Mouse (Mus musculus) liver, embryonic 16.5 days (tissue): ENCODE results near the gene Klk1b5. TPM values are rescaled to one million over a fixed set of nuclear protein-coding genes. Genes with fewer than 3 reads are reported as not detected.
"Not testable (repeated sequence)": the region's sequence is repeated elsewhere in the genome, so short reads cannot be mapped to it uniquely, and the experiment has no call there.

Source experiments
- ATAC-seq: fragments of 200-750 bp; cut with Nextera tagmentation; 2 replicates; pipeline ENCODE4 v1.8.0; 2017; ENCODE audit warnings: low read depth, mild to moderate bottlenecking, moderate number of reproducible peaks, moderate library complexity
- H3K27ac ChIP-seq: fragments of 300-500 bp; sonication (generic); 2 replicates; pipeline ENCODE4 v1.5.1; 2014; ENCODE audit warnings: mild to moderate bottlenecking, low read length
- H3K27me3 ChIP-seq: fragments of 300-500 bp; sonication (generic); 2 replicates; pipeline ENCODE4 v1.6.1; 2014; ENCODE audit warnings: low read depth, low read length, mixed read lengths; ENCODE audit not compliant: control insufficient read depth, insufficient read depth
- H3K36me3 ChIP-seq: fragments of 300-500 bp; sonication (generic); 2 replicates; pipeline ENCODE4 v1.6.1; 2014; ENCODE audit warnings: mild to moderate bottlenecking; ENCODE audit not compliant: control insufficient read depth, insufficient read depth
- H3K4me1 ChIP-seq: fragments of 300-500 bp; sonication (generic); 2 replicates; pipeline ENCODE4 v1.6.1; 2014; ENCODE audit warnings: low read depth, low read length, mixed read lengths; ENCODE audit not compliant: control insufficient read depth
- H3K4me2 ChIP-seq: fragments of 300-500 bp; sonication (generic); 2 replicates; pipeline ENCODE4 v1.6.1; 2014; ENCODE audit warnings: low read depth, low read length, mixed read lengths
- H3K4me3 ChIP-seq: fragments of 300-500 bp; sonication (generic); 2 replicates; pipeline ENCODE4 v1.5.1; 2014; ENCODE audit warnings: low read depth, mild to moderate bottlenecking, low read length
- H3K9ac ChIP-seq: fragments of 300-500 bp; sonication (generic); 2 replicates; pipeline ENCODE4 v1.6.1; 2014; ENCODE audit warnings: low read depth, low read length
- H3K9me3 ChIP-seq: fragments of 300-500 bp; sonication (generic); replicated peaks from 2 replicates; pipeline ENCODE4 v1.6.1; 2016; ENCODE audit warnings: low read length; ENCODE audit not compliant: control insufficient read depth
- WGBS: fragments of 180-500 bp; shearing (Covaris S2); extraction: QIAGEN DNeasy Blood & Tissue Kit; methylation state at CpG from one replicate; pipeline ENCODE4 v1.1.7; 2014; ENCODE audit not compliant: insufficient replicate concordance; 5-methylcytosine and 5-hydroxymethylcytosine counted together
- polyA plus RNA-seq: library from polyadenylated mRNA; unstranded; fragments of >200 nt; fragmentation: Nextera tagmentation; extraction: Ambion mirVana; gene quantifications from 2 replicates; pipeline ENCODE4 v1.2.1, GENCODE M21; 2015

Gene Klk1b5
- polyA plus RNA-seq = not detected in 2 replicates

GRCm38 (mm10) chr7:44215645-44216044 lies at the start of gene Klk1b5:
Gene Klk1b5 (plus strand): TSS chr7:44215945.
- Histone ChIP-seq H3K36me3 (no peaks in the 10 kb centered on the region), H3K27me3 (no peaks in the 10 kb centered on the region), H3K4me3 (no peak within 1 kb of the TSS), H3K4me2 (no peak within 1 kb of the TSS), H3K27ac (no peak within 1 kb of the TSS), H3K9ac (no peak within 1 kb of the TSS), H3K4me1 (no peaks in the 10 kb centered on the region), H3K9me3 (no peaks in the 10 kb centered on the region)
- ATAC-seq = no peak
- WGBS = 37% methylated on average over 1 of the region's 1 CpGs

- Histone ChIP-seq H3K27me3 (no peaks in the 10 kb centered on the region), H3K27ac (no peak overlapping the region), H3K4me1 (no peaks in the 10 kb centered on the region), H3K36me3 (no peaks in the 10 kb centered on the region), H3K4me3 (no peak overlapping the region), H3K9ac (no peak overlapping the region), H3K9me3 (no peaks in the 10 kb centered on the region), H3K4me2 (no peak overlapping the region)
- ATAC-seq = no peak
- WGBS = 56% methylated on average over 9 of the region's 9 CpGs
Measured at GRCm38 (mm10) chr7:44179299-44180045, 36.3 kb upstream of the Klk1b5 start.

- H3K4me2 ChIP-seq, H3K27ac ChIP-seq, ATAC-seq, H3K27me3 ChIP-seq, H3K4me1 ChIP-seq, H3K9me3 ChIP-seq, H3K4me3 ChIP-seq, H3K36me3 ChIP-seq, H3K9ac ChIP-seq: not testable (repeated sequence)
- 53% methylated on average over 8 of the region's 8 CpGs for WGBS
Measured at GRCm38 (mm10) chr7:44186516-44186915, 29.2 kb upstream of the Klk1b5 start.

GRCm38 (mm10) chr7:44187936-44188335 lies 27.8 kb upstream of the Klk1b5 start, which contains the start of gene Klk1b24:
Gene Klk1b24 (plus strand): TSS chr7:44188236.
- H3K9me3 ChIP-seq, H3K27me3 ChIP-seq, H3K4me3 ChIP-seq, H3K36me3 ChIP-seq, H3K4me1 ChIP-seq, H3K9ac ChIP-seq, H3K4me2 ChIP-seq, ATAC-seq, H3K27ac ChIP-seq: not testable (repeated sequence)

GRCm38 (mm10) chr7:44193466-44193865 lies 22.3 kb upstream of the Klk1b5 start:
- H3K9me3 ChIP-seq, H3K36me3 ChIP-seq, H3K4me3 ChIP-seq, H3K27me3 ChIP-seq, H3K9ac ChIP-seq, H3K4me2 ChIP-seq, ATAC-seq, H3K27ac ChIP-seq, H3K4me1 ChIP-seq: not testable (repeated sequence)
- WGBS = 56% methylated on average over 1 of the region's 1 CpGs

GRCm38 (mm10) chr7:44197891-44198290 lies 17.9 kb upstream of the Klk1b5 start, which contains the start of gene Klk1b3:
Gene Klk1b3 (plus strand): TSS chr7:44198191.
- no peak within 1 kb of the TSS for H3K4me3 ChIP-seq
- no peak within 1 kb of the TSS for H3K4me2 ChIP-seq
- no peak within 1 kb of the TSS for H3K27ac ChIP-seq
- no peak for ATAC-seq
- H3K9ac ChIP-seq = no peak within 1 kb of the TSS
- no peaks in the 10 kb centered on the region for H3K27me3 ChIP-seq
- no peaks in the 10 kb centered on the region for H3K4me1 ChIP-seq
- 36% methylated on average over 3 of the region's 3 CpGs for WGBS
- no peaks in the 10 kb centered on the region for H3K9me3 ChIP-seq
- no peaks in the 10 kb centered on the region for H3K36me3 ChIP-seq

- H3K36me3 ChIP-seq, H3K27ac ChIP-seq, H3K4me3 ChIP-seq, H3K9ac ChIP-seq, H3K4me1 ChIP-seq, ATAC-seq, H3K27me3 ChIP-seq, H3K9me3 ChIP-seq, H3K4me2 ChIP-seq: not testable (repeated sequence)
- 28% methylated on average over 3 of the region's 3 CpGs for WGBS
Measured at GRCm38 (mm10) chr7:44207135-44207534, 8.6 kb upstream of the Klk1b5 start, which contains the start of gene Klk1b4. Gene Klk1b4 (plus strand): TSS chr7:44207435.

GRCm38 (mm10) chr7:44208307-44208706 lies 7.4 kb upstream of the Klk1b5 start:
- Histone ChIP-seq H3K4me3 (no peak overlapping the region), H3K4me1 (no peaks in the 10 kb centered on the region), H3K9me3 (no peaks in the 10 kb centered on the region), H3K4me2 (no peak overlapping the region), H3K9ac (no peak overlapping the region), H3K27ac (no peak overlapping the region), H3K27me3 (no peaks in the 10 kb centered on the region), H3K36me3 (no peaks in the 10 kb centered on the region)
- ATAC-seq = no peak
- 53% methylated on average over 3 of the region's 3 CpGs for WGBS

GRCm38 (mm10) chr7:44221601-44222000 lies 5.9 kb downstream of the Klk1b5 start:
- H3K9me3 ChIP-seq, H3K4me1 ChIP-seq, ATAC-seq, H3K4me3 ChIP-seq, H3K36me3 ChIP-seq, H3K4me2 ChIP-seq, H3K27me3 ChIP-seq, H3K27ac ChIP-seq, H3K9ac ChIP-seq: not testable (repeated sequence)
- WGBS = 43% methylated on average over 8 of the region's 10 CpGs
